Mouse (Mus musculus) spleen, embryonic (tissue): Measurements from ENCODE around the gene Pik3r2.

Source experiments
- CTCF ChIA-PET: fragments of 350-600 bp; sonication (Branson Sonifier 250); formaldehyde crosslinking; loops from one replicate; lab custom pipeline; 2022; lab: Charles Lee

Gene Pik3r2

GRCm38 (mm10) chr8:70775851-70776495, 540 bp downstream of the Pik3r2 start:
- CTCF ChIA-PET = no interaction called here

GRCm38 (mm10) chr8:70775227-70775626, 1.3 kb downstream of the Pik3r2 start:
- CTCF ChIA-PET = no interaction called here

- CTCF ChIA-PET = interaction anchor here (1.0 kb wide), 1 partner anchor 18 kb away, joined by 3 read pairs; no protein-coding TSS in a partner anchor
These were observed 1.8 kb downstream of the Pik3r2 start for GRCm38 (mm10) chr8:70774740-70775139.

- CTCF ChIA-PET = interaction anchor here (1.0 kb wide), 1 partner anchor 19 kb away, joined by 3 read pairs; no protein-coding TSS in a partner anchor
These were observed 2.7 kb downstream of the Pik3r2 start for GRCm38 (mm10) chr8:70773833-70774232.

- CTCF ChIA-PET = no interaction called here
These were observed 3.1 kb downstream of the Pik3r2 start for GRCm38 (mm10) chr8:70773410-70773809.

GRCm38 (mm10) chr8:70772890-70773289, 3.6 kb downstream of the Pik3r2 start:
- CTCF ChIA-PET = interaction anchor here (2.0 kb wide), 1 partner anchor 10 kb away, joined by 6 read pairs; no protein-coding TSS in a partner anchor

GRCm38 (mm10) chr8:70772075-70772474, 4.4 kb downstream of the Pik3r2 start:
- CTCF ChIA-PET = interaction anchor here (0.6 to 2.0 kb wide), 2 partner anchors 9 to 13 kb away, joined by 6 read pairs; no protein-coding TSS in a partner anchor

GRCm38 (mm10) chr8:70771217-70771616, 5.3 kb downstream of the Pik3r2 start:
- CTCF ChIA-PET = interaction anchor here (2.0 kb wide), 1 partner anchor 8 kb away, joined by 6 read pairs; no protein-coding TSS in a partner anchor

GRCm38 (mm10) chr8:70770748-70771147, 5.8 kb downstream of the Pik3r2 start:
- CTCF ChIA-PET = interaction anchor here (0.6 kb wide), 1 partner anchor 903 kb away, joined by 6 read pairs; no protein-coding TSS in a partner anchor

- CTCF ChIA-PET = interaction anchor here (0.6 kb wide), 1 partner anchor 902 kb away, joined by 6 read pairs; no protein-coding TSS in a partner anchor
These were observed 6.7 kb downstream of the Pik3r2 start for GRCm38 (mm10) chr8:70769858-70770257.

GRCm38 (mm10) chr8:70769359-70769758, 7.2 kb downstream of the Pik3r2 start:
- CTCF ChIA-PET = no interaction called here

GRCm38 (mm10) chr8:70768956-70769355, 7.6 kb downstream of the Pik3r2 start:
- CTCF ChIA-PET = interaction anchor here (0.5 kb wide), 1 partner anchor 72 kb away, joined by 3 read pairs; no protein-coding TSS in a partner anchor

- CTCF ChIA-PET = interaction anchor here (0.5 to 0.7 kb wide), 2 partner anchors 72 to 95 kb away, joined by 3 read pairs; partner anchors contain the start of gene Lsm4
These were observed 8.2 kb downstream of the Pik3r2 start for GRCm38 (mm10) chr8:70768231-70768776.

GRCm38 (mm10) chr8:70767503-70767902, 9.0 kb downstream of the Pik3r2 start:
- CTCF ChIA-PET = interaction anchor here (0.7 to 1.2 kb wide), 3 partner anchors 8 to 95 kb away, joined by 3 read pairs; partner anchors contain the start of gene Lsm4

GRCm38 (mm10) chr8:70766571-70767440, 9.7 kb downstream of the Pik3r2 start:
- CTCF ChIA-PET = interaction anchor here (1.2 kb wide), 1 partner anchor 36 kb away, joined by 3 read pairs; no protein-coding TSS in a partner anchor

- CTCF ChIA-PET = interaction anchor here (1.2 kb wide), 1 partner anchor 36 kb away, joined by 3 read pairs; no protein-coding TSS in a partner anchor
These were observed 10.5 kb downstream of the Pik3r2 start for GRCm38 (mm10) chr8:70765838-70766570.

GRCm38 (mm10) chr8:70765329-70765728, 11.2 kb downstream of the Pik3r2 start:
- CTCF ChIA-PET = no interaction called here

GRCm38 (mm10) chr8:70764676-70765075, 11.8 kb downstream of the Pik3r2 start:
- CTCF ChIA-PET = no interaction called here

- CTCF ChIA-PET = interaction anchor here (1.0 to 1.9 kb wide), 3 partner anchors 8 to 30 kb away, joined by 3 to 6 read pairs (median 3); no protein-coding TSS in a partner anchor
These were observed 12.5 kb downstream of the Pik3r2 start for GRCm38 (mm10) chr8:70764026-70764425.

- CTCF ChIA-PET = interaction anchor here (0.8 to 1.9 kb wide), 7 partner anchors 9 to 840 kb away, joined by 3 to 6 read pairs (median 3); partner anchors contain the start of gene Arrdc2
These were observed 13.2 kb downstream of the Pik3r2 start for GRCm38 (mm10) chr8:70763354-70763753.
